Mouse (Mus musculus) forebrain, embryonic 14.5 days (tissue): ENCODE measurements around the gene Alkbh1. TPM values are rescaled to one million over a fixed set of nuclear protein-coding genes. Genes with fewer than 3 reads are reported as not detected.

ENCODE experiments used
- ATAC-seq: fragments of 200-750 bp; cut with Nextera tagmentation; 2 replicates; pipeline ENCODE4 v1.8.0; 2017; ENCODE audit warnings: mild to moderate bottlenecking, moderate library complexity
- DNase-seq: peaks from one replicate; pipeline ENCODE4 v3.0.0-alpha.2; 2015; ENCODE audit warnings: low spot score
- H3K27ac ChIP-seq: fragments of 300-500 bp; sonication (generic); 2 replicates; pipeline ENCODE4 v1.5.1; 2014; ENCODE audit warnings: low read depth, mild to moderate bottlenecking, control low read depth, low read length, moderate library complexity
- H3K27me3 ChIP-seq: fragments of 300-500 bp; sonication (generic); replicated peaks from 2 replicates; pipeline ENCODE4 v1.6.1; 2014; ENCODE audit warnings: low read length, control low read depth, mixed read lengths; ENCODE audit not compliant: control insufficient read depth, insufficient read depth
- H3K36me3 ChIP-seq: fragments of 300-500 bp; sonication (generic); 2 replicates; pipeline ENCODE4 v1.6.1; 2014; ENCODE audit warnings: low read length, control low read depth; ENCODE audit not compliant: control insufficient read depth, insufficient read depth
- H3K4me1 ChIP-seq: fragments of 300-500 bp; sonication (generic); 2 replicates; pipeline ENCODE4 v1.6.1; 2014; ENCODE audit warnings: antibody characterized with exemption, low read length, control low read depth; ENCODE audit not compliant: control insufficient read depth, insufficient read depth
- H3K4me2 ChIP-seq: fragments of 300-500 bp; sonication (generic); 2 replicates; pipeline ENCODE4 v1.6.1; 2014; ENCODE audit warnings: mild to moderate bottlenecking, control low read depth, low read length
- H3K4me3 ChIP-seq: fragments of 300-500 bp; sonication (generic); 2 replicates; pipeline ENCODE4 v1.5.1; 2014; ENCODE audit warnings: low read depth, low read length, control low read depth
- H3K9ac ChIP-seq: fragments of 300-500 bp; sonication (generic); 2 replicates; pipeline ENCODE4 v1.6.1; 2014; ENCODE audit warnings: mild to moderate bottlenecking, low read length, control low read depth, moderate library complexity
- H3K9me3 ChIP-seq: fragments of 300-500 bp; sonication (generic); replicated peaks from 2 replicates; pipeline ENCODE4 v1.6.1; 2016; ENCODE audit warnings: low read length, control low read depth, mixed read lengths; ENCODE audit not compliant: control insufficient read depth
- WGBS: fragments of 180-500 bp; shearing (Covaris S2); extraction: QIAGEN DNeasy Blood & Tissue Kit; methylation state at CpG from one replicate; pipeline ENCODE4 v1.1.7; 2014; 5-methylcytosine and 5-hydroxymethylcytosine counted together
- polyA plus RNA-seq: library from polyadenylated mRNA; unstranded; fragments of >200 nt; fragmentation: Nextera tagmentation; extraction: Ambion mirVana; gene quantifications from 2 replicates; pipeline ENCODE4 v1.2.1, GENCODE M21; 2014

The Alkbh1 gene
- polyA plus RNA-seq, 1 experiment from 2014 or later, result 25.9 TPM

DNA sequence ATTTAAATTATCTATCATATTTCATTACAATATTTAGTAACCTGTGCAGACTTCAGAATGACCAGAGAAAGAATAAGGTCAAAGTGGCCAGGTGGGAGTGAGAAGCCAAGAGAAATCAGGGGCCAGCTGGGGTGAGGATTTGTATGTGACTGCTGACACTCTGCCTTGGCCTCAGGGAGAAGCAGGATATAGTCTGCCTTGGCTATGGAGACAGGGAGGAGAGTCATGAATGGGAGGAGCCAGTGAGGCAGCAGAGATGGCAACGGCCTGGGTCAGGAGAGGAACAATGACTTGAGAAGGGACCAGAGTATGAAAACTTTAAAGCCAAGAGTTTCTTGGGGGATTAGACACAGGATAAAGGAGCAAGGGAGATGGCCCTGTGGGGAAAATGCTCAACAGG is 20.1 kb downstream of the Alkbh1 start:
- H3K36me3 ChIP-seq, result peaks cover 32% of the 10 kb centered on the region
- ATAC-seq (no peak), DNase-seq (no peak)
- H3K4me3 ChIP-seq, result no peak overlapping the region
- no peak overlapping the region for H3K4me2 ChIP-seq
- H3K27me3 ChIP-seq, result no peaks in the 10 kb centered on the region
- WGBS, result 42% methylated on average over 1 of the region's 1 CpGs
- no peaks in the 10 kb centered on the region for H3K9me3 ChIP-seq
- peaks cover 5% of the 10 kb centered on the region for H3K4me1 ChIP-seq
- no peak overlapping the region for H3K9ac ChIP-seq
- H3K27ac ChIP-seq, result no peak overlapping the region

GRCm38 (mm10) chr12:87421708-87422507 is 21.9 kb downstream of the Alkbh1 start:
- H3K9me3 ChIP-seq, result no peaks in the 10 kb centered on the region
- no peak for ATAC-seq

DNA sequence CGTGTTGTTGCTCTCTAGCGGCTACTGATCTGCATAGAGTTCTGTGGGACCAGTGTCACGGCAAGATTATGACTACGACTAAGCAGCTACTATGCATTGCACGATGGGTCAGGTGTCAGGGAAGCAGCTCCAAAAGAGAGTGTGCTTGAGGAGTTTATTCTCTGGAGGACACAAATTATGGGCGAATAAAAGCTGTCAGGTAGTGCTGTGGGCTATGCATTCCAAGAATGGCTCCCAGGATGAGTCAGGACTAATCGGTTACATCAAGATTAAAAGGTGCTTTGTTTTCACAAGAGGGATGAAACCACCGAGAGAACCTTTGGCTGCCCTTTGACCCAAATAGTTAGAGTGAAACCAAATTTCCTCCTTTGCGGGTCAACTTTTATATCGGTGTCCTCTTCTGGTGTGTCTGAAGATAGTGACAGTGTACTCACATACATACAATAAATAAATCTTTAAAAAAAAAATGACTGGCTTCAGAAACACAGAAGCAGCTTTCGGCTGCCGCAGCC is 23.8 kb downstream of the Alkbh1 start:
- 78% methylated on average over 12 of the region's 12 CpGs for WGBS
- no peaks in the 10 kb centered on the region for H3K9me3 ChIP-seq
- DNase-seq (no peak), ATAC-seq (no peak)
- H3K36me3 ChIP-seq, result peaks cover 7% of the 10 kb centered on the region
- H3K27me3 ChIP-seq, result no peaks in the 10 kb centered on the region
- H3K4me2 ChIP-seq, result no peak overlapping the region
- 0 out of 2 replicates have a peak overlapping the region, but pooled peaks have one; percentile 45 for H3K27ac ChIP-seq
- H3K9ac ChIP-seq, result no peak overlapping the region
- no peak overlapping the region for H3K4me3 ChIP-seq
- peaks cover 5% of the 10 kb centered on the region for H3K4me1 ChIP-seq

More at GRCm38 (mm10) chr12:87421708-87422507, 21.9 kb downstream of the Alkbh1 start:
- Histone ChIP-seq H3K9ac (no peak overlapping the region), H3K4me3 (no peak overlapping the region), H3K36me3 (peaks cover 14% of the 10 kb centered on the region), H3K27me3 (no peaks in the 10 kb centered on the region), H3K4me1 (peaks cover 5% of the 10 kb centered on the region), H3K4me2 (no peak overlapping the region), H3K27ac (no peak overlapping the region)
- WGBS, result 71% methylated on average over 5 of the region's 5 CpGs
- no peak for DNase-seq

DNA sequence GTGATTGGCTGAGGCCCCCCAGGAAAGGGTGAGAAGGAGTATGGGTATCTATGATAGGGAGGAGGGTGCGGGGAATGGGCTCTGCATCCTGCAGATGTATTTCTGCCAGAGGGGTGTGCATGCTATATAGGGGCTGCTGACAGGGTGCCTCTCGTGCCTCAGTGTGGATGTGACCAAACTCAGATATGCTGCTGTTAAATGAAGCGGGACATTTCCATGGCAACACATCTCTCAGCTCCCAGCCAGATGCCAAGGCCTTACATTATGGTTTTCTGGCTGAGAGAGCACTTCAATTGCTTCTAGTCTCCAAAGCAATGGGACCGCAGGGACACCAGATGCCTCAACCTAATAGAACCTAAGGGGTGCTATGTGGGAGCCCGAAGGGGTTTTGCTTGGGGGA is 24.9 kb downstream of the Alkbh1 start:
- DNase-seq (peak; percentile 84), ATAC-seq (peak; percentile 84)
- H3K9me3 ChIP-seq, result no peaks in the 10 kb centered on the region
- no peak overlapping the region for H3K4me3 ChIP-seq
- H3K27me3 ChIP-seq, result no peaks in the 10 kb centered on the region
- 30% methylated on average over 5 of the region's 5 CpGs for WGBS
- H3K4me2 ChIP-seq, result no peak overlapping the region
- peaks cover 5% of the 10 kb centered on the region for H3K4me1 ChIP-seq
- H3K27ac ChIP-seq, result peak overlapping the region; percentile 45
- no peaks in the 10 kb centered on the region for H3K36me3 ChIP-seq
- H3K9ac ChIP-seq, result no peak overlapping the region

DNA sequence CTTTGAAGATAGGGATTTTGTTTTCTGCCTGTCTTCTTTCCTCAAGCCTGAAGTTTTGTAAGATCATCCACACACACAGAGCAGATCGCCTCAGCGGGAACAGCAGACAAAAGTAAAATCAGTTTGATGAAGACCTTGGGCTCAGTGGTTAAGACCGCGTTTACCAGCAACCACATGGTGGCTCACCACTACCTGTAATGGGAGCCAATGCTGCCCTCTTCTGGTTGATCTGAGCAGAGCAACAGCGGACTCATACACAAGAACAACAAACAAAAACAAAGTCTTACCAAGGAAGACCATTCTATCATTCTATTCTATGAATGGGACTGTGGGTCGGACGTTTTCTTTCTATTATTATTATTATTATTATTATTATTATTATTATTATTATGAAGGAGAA is 27.1 kb downstream of the Alkbh1 start:
- Histone ChIP-seq H3K36me3 (no peaks in the 10 kb centered on the region), H3K4me3 (no peak overlapping the region), H3K27ac (no peak overlapping the region), H3K27me3 (no peaks in the 10 kb centered on the region), H3K4me2 (no peak overlapping the region), H3K9me3 (no peaks in the 10 kb centered on the region), H3K9ac (no peak overlapping the region), H3K4me1 (peaks cover 5% of the 10 kb centered on the region)
- no peak for ATAC-seq
- WGBS, result 39% methylated on average over 7 of the region's 7 CpGs
- peak; percentile 61 for DNase-seq

DNA sequence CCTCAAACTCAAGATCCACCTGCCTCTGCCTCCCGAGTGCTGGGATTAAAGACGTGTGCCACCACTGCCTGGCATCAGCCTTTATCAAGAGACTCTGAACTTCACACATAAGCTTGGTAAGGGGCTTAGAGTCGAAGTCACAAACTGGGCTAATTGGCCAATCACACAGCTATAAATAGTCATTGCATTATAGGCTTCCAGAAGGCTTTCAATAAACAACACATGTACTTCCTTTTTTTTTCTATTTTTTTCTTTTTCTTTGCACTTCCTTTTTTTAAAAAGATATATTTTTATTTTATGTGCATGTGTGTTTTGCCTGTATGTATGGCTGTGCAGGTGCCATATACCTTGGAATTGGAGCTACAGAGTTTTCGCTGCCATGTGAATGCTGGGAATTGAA is 28.5 kb downstream of the Alkbh1 start:
- no peak overlapping the region for H3K9ac ChIP-seq
- H3K9me3 ChIP-seq, result no peaks in the 10 kb centered on the region
- no peak for ATAC-seq
- no peaks in the 10 kb centered on the region for H3K27me3 ChIP-seq
- DNase-seq, result no peak
- 74% methylated on average over 4 of the region's 4 CpGs for WGBS
- H3K27ac ChIP-seq, result no peak overlapping the region
- H3K4me2 ChIP-seq, result no peak overlapping the region
- no peaks in the 10 kb centered on the region for H3K36me3 ChIP-seq
- peaks cover 5% of the 10 kb centered on the region for H3K4me1 ChIP-seq
- no peak overlapping the region for H3K4me3 ChIP-seq

DNA sequence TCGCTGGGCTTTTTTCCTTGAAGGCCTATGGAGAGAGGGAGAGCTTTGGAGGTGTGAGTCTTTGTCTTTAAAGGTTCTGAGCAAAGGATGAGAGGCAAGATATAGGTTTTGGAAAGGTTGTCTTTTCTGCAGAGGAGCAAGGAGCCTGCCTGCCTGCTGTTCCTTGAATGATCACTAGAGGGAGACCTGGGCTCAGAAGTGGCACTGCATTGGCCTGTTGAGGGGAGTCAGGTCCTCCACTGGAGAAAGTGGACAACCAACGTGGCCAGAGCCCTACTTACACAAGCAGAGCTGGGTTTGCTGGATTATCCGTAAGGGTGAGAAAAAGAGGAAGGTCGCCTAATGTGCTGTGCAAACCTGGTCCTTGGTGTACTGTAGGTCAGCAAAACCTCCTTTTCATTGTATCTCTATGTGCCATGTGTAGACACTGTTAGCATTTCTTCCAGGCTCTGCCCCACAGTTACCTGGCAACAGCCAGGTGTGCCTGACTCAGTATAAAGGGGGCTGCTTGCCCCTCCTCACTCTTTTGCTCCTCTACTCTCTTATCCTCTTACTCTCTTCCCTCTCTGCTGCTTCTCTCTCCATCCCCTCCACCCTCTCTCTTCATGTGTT is 30.5 kb downstream of the Alkbh1 start:
- Histone ChIP-seq H3K4me1 (no peaks in the 10 kb centered on the region), H3K4me2 (no peak overlapping the region), H3K4me3 (no peak overlapping the region), H3K27ac (no peak overlapping the region), H3K27me3 (no peaks in the 10 kb centered on the region), H3K9ac (no peak overlapping the region), H3K9me3 (no peaks in the 10 kb centered on the region), H3K36me3 (no peaks in the 10 kb centered on the region)
- ATAC-seq, result peak; percentile 67
- 17% methylated on average over 4 of the region's 4 CpGs for WGBS
- DNase-seq, result peak; percentile 75

DNA sequence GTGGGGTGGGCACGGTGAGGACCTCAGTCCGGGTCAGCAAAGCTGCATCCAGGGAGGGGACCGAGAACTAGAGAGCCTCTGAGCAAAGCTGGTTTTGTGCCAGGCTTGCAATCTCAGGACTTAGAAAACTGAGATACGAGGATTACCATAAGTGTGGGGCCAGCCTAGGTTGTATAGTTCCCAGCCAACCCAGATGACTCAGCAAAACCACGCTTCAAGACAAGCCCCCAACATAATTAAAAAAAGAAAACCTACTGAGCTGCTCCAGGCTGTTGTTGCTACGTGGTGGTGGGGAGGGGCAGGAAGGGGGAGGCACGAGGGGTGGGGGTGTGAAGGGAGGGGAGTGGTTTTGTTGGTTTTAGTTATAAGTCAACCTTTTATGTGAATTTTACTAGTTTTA is 32.8 kb downstream of the Alkbh1 start:
- no peak for DNase-seq
- 55% methylated on average over 7 of the region's 7 CpGs for WGBS

DNA sequence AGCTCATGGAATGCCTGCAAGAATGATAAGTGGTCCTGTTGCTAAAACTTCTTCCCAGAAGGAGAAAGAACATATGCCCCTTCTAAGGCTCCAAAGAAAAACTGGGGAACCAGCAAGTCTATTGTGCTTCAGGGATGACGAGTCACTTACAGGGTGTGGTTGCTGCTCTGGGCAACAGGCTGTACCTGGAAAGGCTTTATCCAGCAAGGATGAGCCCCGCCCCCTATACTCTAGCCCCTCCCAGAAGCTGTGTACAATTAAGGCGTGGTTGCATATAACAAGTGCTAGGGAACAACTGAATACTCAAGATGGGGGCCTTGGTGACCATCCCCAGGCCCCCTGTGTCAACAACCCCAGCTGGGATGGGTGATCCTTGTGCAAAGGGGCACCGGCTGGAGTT is 34.7 kb downstream of the Alkbh1 start:
- DNase-seq (no peak), ATAC-seq (no peak)
- Histone ChIP-seq H3K27ac (no peak overlapping the region), H3K4me3 (no peak overlapping the region), H3K9me3 (no peaks in the 10 kb centered on the region), H3K27me3 (no peaks in the 10 kb centered on the region), H3K4me1 (no peaks in the 10 kb centered on the region), H3K36me3 (no peaks in the 10 kb centered on the region), H3K4me2 (no peak overlapping the region), H3K9ac (no peak overlapping the region)
- WGBS, result 90% methylated on average over 4 of the region's 4 CpGs

More for the DNA sequence above, 32.8 kb downstream of the Alkbh1 start:
- no peaks in the 10 kb centered on the region for H3K9me3 ChIP-seq
- no peak for ATAC-seq
- H3K9ac ChIP-seq, result no peak overlapping the region
- H3K4me3 ChIP-seq, result no peak overlapping the region
- no peaks in the 10 kb centered on the region for H3K4me1 ChIP-seq
- no peak overlapping the region for H3K4me2 ChIP-seq
- no peak overlapping the region for H3K27ac ChIP-seq
- no peaks in the 10 kb centered on the region for H3K27me3 ChIP-seq
- H3K36me3 ChIP-seq, result no peaks in the 10 kb centered on the region
